Comparison of ENCODE assay signal across 19 mouse cellular contexts in genomic region chr9:106361140-106361539, GRCm38 (mm10). TPM values are rescaled to one million over a fixed set of nuclear protein-coding genes. Genes with fewer than 3 reads are reported as not detected.
DNase-seq lines count a peak whose midpoint lies in the region; ATAC-seq and TF ChIP-seq lines count a peak whose summit lies in the region.
"Had no signal": no experiment of that assay in that cellular context is flagged by ENCODE, and none has a peak within 500 bp of the region (broad histone marks: within the 10 kb centered on the region; RNA-seq: fewer than 3 reads in every experiment).

No protein-coding gene starts in this region.

- H3K9ac ChIP-seq in hindbrain, embryonic 11.5 days (ENCODE audit: low read depth, low read length), result no peak overlapping the region
- H3K9ac ChIP-seq: kidney, embryonic 15.5 days; liver, embryonic 15.5 days; stomach, embryonic 15.5 days had no signal

- TF ChIP-seq CTCF in lung, adult 2 months (IDR thresholded peaks at IDR 0.05; ENCODE audit: insufficient read depth, low read length), result no peak
- no peak for TF ChIP-seq CTCF in C2C12 (IDR thresholded peaks at IDR 0.05; ENCODE audit: control insufficient read depth, insufficient read depth, insufficient read length)
- TF ChIP-seq CTCF in left cerebral cortex, adult 2 months (IDR thresholded peaks at IDR 0.05), result no peak

- H3K36me3 ChIP-seq in C2C12 (ENCODE audit: control insufficient read depth, insufficient read depth), result no peaks in the 10 kb centered on the region
- H3K36me3 ChIP-seq in embryonic facial prominence, embryonic 10.5 days (replicated peaks), result no peaks in the 10 kb centered on the region
- H3K36me3 ChIP-seq in hindbrain, embryonic 11.5 days (ENCODE audit: control insufficient read depth, insufficient read depth, low read length), result no peaks in the 10 kb centered on the region
- H3K36me3 ChIP-seq: kidney, embryonic 15.5 days; liver, embryonic 15.5 days; stomach, embryonic 15.5 days had no signal

- TF ChIP-seq POLR2A in lung, adult 2 months (IDR thresholded peaks at IDR 0.05; ENCODE audit: borderline replicate concordance, extremely low read depth, low read depth, low read length), result no peak

- no peaks in the 10 kb centered on the region for H3K79me2 ChIP-seq in C2C12 (ENCODE audit: control insufficient read depth, insufficient read depth)

- peak; percentile 25 for DNase-seq in lung, postnatal 14 days
- DNase-seq in lung, adult 2 months, result no peak
- peak; percentile 89 for DNase-seq in 3T3-L1 (ENCODE audit: low read depth, low spot score)
- DNase-seq in embryonic facial prominence, embryonic 10.5 days (ENCODE audit: low spot score), result no peak
- no peak for DNase-seq in left cerebral cortex, adult 2 months (ENCODE audit: extremely low spot score in 1 of 2, low spot score in 2 of 2)
- DNase-seq in hindbrain, embryonic 11.5 days (ENCODE audit: low spot score), result no peak
- DNase-seq: adrenal gland, postnatal 36 days; cerebellum, adult 9-10 months; gastrocnemius, adult 2 months; kidney, postnatal 4 days; liver; right cerebral cortex, postnatal 4 days had no signal

- H3K4me2 ChIP-seq in hindbrain, embryonic 11.5 days (replicated peaks; ENCODE audit: low read depth, low read length), result no peak overlapping the region
- H3K4me2 ChIP-seq: kidney, embryonic 15.5 days; liver, embryonic 15.5 days; stomach, embryonic 15.5 days had no signal

- H3K9me3 ChIP-seq in embryonic facial prominence, embryonic 10.5 days, result no peaks in the 10 kb centered on the region
- H3K9me3 ChIP-seq in hindbrain, embryonic 11.5 days (ENCODE audit: control insufficient read depth, low read length), result no peaks in the 10 kb centered on the region
- H3K9me3 ChIP-seq: kidney, embryonic 15.5 days; liver, embryonic 15.5 days; stomach, embryonic 15.5 days had no signal

- H3K79me3 ChIP-seq in C2C12 (ENCODE audit: low read depth), result no peaks in the 10 kb centered on the region

- peak overlapping the region; percentile 95 for H3K27ac ChIP-seq in embryonic facial prominence, embryonic 10.5 days (replicated peaks)
- no peak overlapping the region for H3K27ac ChIP-seq in left cerebral cortex, adult 2 months
- no peak overlapping the region for H3K27ac ChIP-seq in hindbrain, embryonic 11.5 days (ENCODE audit: low read depth, low read length)
- H3K27ac ChIP-seq: gastrocnemius, adult 2 months; kidney, embryonic 15.5 days; liver, embryonic 15.5 days; stomach, embryonic 15.5 days had no signal

- WGBS in lung, adult 2 months, result 64% methylated on average over 6 of the region's 6 CpGs
- WGBS in embryonic facial prominence, embryonic 10.5 days, result 92% methylated on average over 6 of the region's 6 CpGs
- 91% methylated on average over 6 of the region's 6 CpGs for WGBS in hindbrain, embryonic 11.5 days

- intact Hi-C loops in left cerebral cortex, adult 2 months (cut with DNase I), result no loop called here

- no peaks in the 10 kb centered on the region for H3K27me3 ChIP-seq in C2C12 (ENCODE audit: control insufficient read depth, insufficient read depth, insufficient read length)
- H3K27me3 ChIP-seq in embryonic facial prominence, embryonic 10.5 days (replicated peaks; ENCODE audit: low read depth, poor library complexity, severe bottlenecking), result no peaks in the 10 kb centered on the region
- H3K27me3 ChIP-seq in hindbrain, embryonic 11.5 days (ENCODE audit: control insufficient read depth, insufficient read depth, low read length), result no peaks in the 10 kb centered on the region
- H3K27me3 ChIP-seq: kidney, embryonic 15.5 days; stomach, embryonic 15.5 days had no signal

- ATAC-seq in erythroid progenitor cell, adult 5-6 weeks (replicated peaks; ENCODE audit: low FRiP score, poor library complexity, severe bottlenecking), result no peak
- no peak for ATAC-seq in hindbrain, embryonic 11.5 days (ENCODE audit: low FRiP score)
- ATAC-seq: hindbrain, embryonic 16.5 days; intestine, embryonic 16.5 days had no signal

- H3K4me1 ChIP-seq in lung, adult 2 months (ENCODE audit: control insufficient read depth, insufficient read depth, low read length), result 0 out of 2 replicates have a peak, but pooled peaks cover 4% of the 10 kb centered on the region
- H3K4me1 ChIP-seq in embryonic facial prominence, embryonic 10.5 days, result peaks cover 67% of the 10 kb centered on the region
- no peaks in the 10 kb centered on the region for H3K4me1 ChIP-seq in hindbrain, embryonic 11.5 days (replicated peaks; ENCODE audit: control insufficient read depth, insufficient read depth, low read length)
- H3K4me1 ChIP-seq: liver, embryonic 15.5 days had no signal

- H3ac ChIP-seq in C2C12 (ENCODE audit: control insufficient read depth, insufficient read length, low read depth), result no peak overlapping the region

- no peak overlapping the region for H3K4me3 ChIP-seq in lung, adult 2 months (replicated peaks; ENCODE audit: extremely low read depth, low read depth, low read length)
- H3K4me3 ChIP-seq in C2C12 (ENCODE audit: insufficient read depth, poor library complexity, severe bottlenecking), result no peak overlapping the region
- H3K4me3 ChIP-seq in embryonic facial prominence, embryonic 10.5 days, result no peak overlapping the region
- no peak overlapping the region for H3K4me3 ChIP-seq in left cerebral cortex, adult 2 months
- H3K4me3 ChIP-seq in hindbrain, embryonic 11.5 days (ENCODE audit: low read depth, low read length), result no peak overlapping the region
- H3K4me3 ChIP-seq: gastrocnemius, adult 2 months; kidney, embryonic 15.5 days; liver, embryonic 15.5 days; stomach, embryonic 15.5 days had no signal

TF ChIP-seq in C2C12, 6 proteins besides CTCF, POLR2A, EP300 and RAD21:
- TF ChIP-seq CEBPB (IDR thresholded peaks at IDR 0.05; ENCODE audit: low read depth), result no peak
- TF ChIP-seq USF1 (IDR thresholded peaks at IDR 0.05; ENCODE audit: low read depth), result no peak
- peak; percentile 43 for TF ChIP-seq FOSL1 (IDR thresholded peaks at IDR 0.05; ENCODE audit: insufficient read depth, low read length, poor library complexity, severe bottlenecking)
- no peak for TF ChIP-seq MAX (IDR thresholded peaks at IDR 0.05)
- no peak for TF ChIP-seq MYOG (IDR thresholded peaks at IDR 0.05; ENCODE audit: control insufficient read depth, extremely low read depth, insufficient read length)

RNA-seq across cellular contexts. Expression of gene Dusp7, which starts 7.3 kb away (rescaled TPM):
- polyA plus RNA-seq in lung, adult 2 months (2012; rRNA removed), result 223 and 262 TPM in 2 replicates
- 11.0 TPM for polyA plus RNA-seq in C2C12 (2012; fragmentation: generic; extraction: Trizol)
- polyA plus RNA-seq in embryonic facial prominence, embryonic 10.5 days (2016; fragmentation: Nextera tagmentation; extraction: Ambion mirVana), result 29.5 and 30.8 TPM in 2 replicates
- 100 to 1,000 TPM; 105 to 115 TPM for total RNA-seq in left cerebral cortex, adult 2 months (2021)
- total RNA-seq in erythroid progenitor cell, adult 5-6 weeks (2015; ENCODE audit: low replicate concordance), result 13.3 and 19.3 TPM in 2 replicates
- 2.7 and 3.9 TPM in 2 replicates for total RNA-seq in erythroid progenitor cell, adult 5-6 weeks (2017; ENCODE audit: low replicate concordance)
- 25.0 and 25.8 TPM in 2 replicates for polyA plus RNA-seq in hindbrain, embryonic 11.5 days (2014; fragmentation: Nextera tagmentation; extraction: Ambion mirVana)

Comparison
In these comparisons a context has a peak if more than half of its experiments do, and no peak if none do; other contexts are left out.
1. DNase-seq: peak in lung, postnatal 14 days (single experiment) and 3T3-L1 (single experiment); none in lung, adult 2 months (single experiment), embryonic facial prominence, embryonic 10.5 days (single experiment), left cerebral cortex, adult 2 months (0 of 2) and hindbrain, embryonic 11.5 days (single experiment).